Mouse (Mus musculus): ENCODE measurements around the gene Sike1.

Sike1 gene

GRCm38 (mm10) chr3:102995605-102996321, at the start of gene Sike1:
Gene Sike1, plus strand, starts transcription at chr3:102995708.
- peak; percentile 96 to 99 for DNase-seq (ENCODE audit: inconsistent age in 2 of 2, low spot score in 1 of 2)

- DNase-seq (ENCODE audit: inconsistent age in 2 of 2, low spot score in 1 of 2) = no peak
These were observed 49.2 kb upstream of the Sike1 start for GRCm38 (mm10) chr3:102946312-102946711.

DNA sequence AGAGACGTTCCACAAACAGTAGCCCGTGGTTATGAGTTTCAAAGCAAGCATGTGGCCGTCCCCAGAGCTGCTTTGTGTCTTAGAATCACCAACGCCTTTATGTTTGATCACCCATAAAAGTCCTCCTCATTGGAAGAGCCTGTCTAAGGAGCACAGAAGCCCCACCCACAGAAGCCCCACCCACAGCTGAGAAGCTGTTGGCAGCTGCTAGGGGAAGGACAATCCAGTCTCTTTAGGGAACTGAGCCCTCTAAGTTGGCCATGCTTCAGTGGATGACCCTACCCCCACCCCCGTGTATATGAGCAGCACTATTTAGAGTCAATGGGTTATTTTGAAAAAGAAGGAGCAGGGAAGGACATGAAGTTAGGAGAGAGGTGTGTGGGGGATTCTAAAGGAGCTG, 48.6 kb upstream of the Sike1 start:
- no peak for DNase-seq (ENCODE audit: inconsistent age in 2 of 2, low spot score in 1 of 2)

GRCm38 (mm10) chr3:102954476-102954875, 41.0 kb upstream of the Sike1 start:
- no peak for DNase-seq (ENCODE audit: inconsistent age in 2 of 2, low spot score in 1 of 2)

DNA sequence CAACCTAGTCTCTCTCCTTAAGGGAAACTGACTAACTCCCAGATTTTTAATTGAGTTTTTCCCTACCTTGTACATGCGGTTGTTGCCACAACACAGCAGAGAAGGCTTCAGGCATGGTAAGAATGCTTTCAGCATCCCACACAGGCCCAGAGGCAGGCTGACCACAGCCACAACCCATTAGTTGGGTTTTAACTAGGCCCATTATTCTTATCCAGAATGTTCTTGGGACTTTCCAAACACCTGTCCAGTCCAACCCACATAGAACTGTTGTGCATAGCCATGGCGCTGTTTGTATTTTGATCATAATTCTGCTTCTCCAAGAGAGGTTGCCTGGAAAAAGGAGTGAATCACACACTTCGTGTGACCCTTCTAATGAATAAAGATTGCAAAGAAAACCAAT, 40.4 kb upstream of the Sike1 start:
- DNase-seq (ENCODE audit: inconsistent age in 2 of 2, low spot score in 1 of 2) = no peak

DNA sequence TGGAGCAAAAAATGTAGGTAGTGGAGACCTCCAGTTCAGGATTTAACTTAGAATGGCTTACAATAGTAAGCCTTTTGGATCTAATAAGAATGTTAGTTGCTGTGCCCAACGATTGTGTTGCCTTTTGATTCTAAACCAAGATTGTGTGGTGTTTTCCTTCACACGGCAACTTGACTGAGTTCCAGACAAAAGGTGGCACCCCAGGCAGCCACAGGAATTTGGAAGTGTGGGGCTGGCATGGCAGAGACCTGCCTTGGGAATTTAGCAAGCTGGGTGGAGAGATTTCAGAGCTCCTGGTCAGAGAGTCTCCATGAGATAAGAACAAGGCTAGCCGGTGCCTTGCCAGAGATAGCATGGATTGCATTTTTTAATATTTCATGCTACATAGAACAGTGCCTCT, 39.9 kb upstream of the Sike1 start:
- no peak for DNase-seq (ENCODE audit: inconsistent age in 2 of 2, low spot score in 1 of 2)

DNA sequence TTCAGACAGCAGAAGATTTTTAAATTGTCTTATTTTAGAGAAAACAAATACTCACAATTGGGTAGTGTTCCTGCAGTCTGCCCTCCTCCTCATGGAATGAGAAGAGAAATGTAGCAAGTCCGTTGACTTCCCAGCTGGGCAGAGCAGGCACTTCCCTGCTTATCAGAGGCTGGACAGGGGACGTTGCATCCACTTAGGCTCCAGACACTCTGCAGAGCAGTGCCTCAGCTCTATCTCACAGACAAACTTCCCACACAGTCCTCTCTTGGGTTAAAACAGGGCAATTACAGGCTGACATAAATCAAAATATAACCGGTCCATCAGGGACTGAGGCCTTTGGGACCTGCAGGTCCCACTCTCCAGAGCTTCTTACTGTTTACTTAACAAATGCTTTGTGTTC, 31.5 kb upstream of the Sike1 start, which contains the start of gene Nr1h5:
Gene Nr1h5, minus strand, starts transcription at position 101 of the 400 bp plus-strand sequence.
- no peak for DNase-seq (ENCODE audit: inconsistent age in 2 of 2, low spot score in 1 of 2)

DNA sequence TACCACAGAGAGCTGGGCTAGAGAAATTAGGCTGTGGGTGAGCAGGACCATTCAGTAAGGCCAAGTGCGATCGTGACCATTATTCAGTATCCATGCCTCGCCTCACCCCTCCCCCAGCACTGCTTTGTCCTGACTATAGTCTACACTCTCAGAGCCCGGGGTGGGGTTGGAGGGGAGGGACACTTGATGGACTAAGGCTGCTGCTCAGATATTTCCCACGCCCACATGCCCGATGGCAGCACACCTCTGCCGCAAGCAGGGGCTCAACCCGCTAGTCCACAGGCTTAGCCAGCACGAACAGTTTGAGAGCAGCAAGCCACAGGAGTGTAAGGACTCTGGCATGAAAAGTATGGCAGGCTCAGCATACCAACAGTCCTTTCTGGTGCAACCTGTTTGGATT, 25.4 kb upstream of the Sike1 start:
- DNase-seq (ENCODE audit: inconsistent age in 2 of 2, low spot score in 1 of 2) = no peak

DNA sequence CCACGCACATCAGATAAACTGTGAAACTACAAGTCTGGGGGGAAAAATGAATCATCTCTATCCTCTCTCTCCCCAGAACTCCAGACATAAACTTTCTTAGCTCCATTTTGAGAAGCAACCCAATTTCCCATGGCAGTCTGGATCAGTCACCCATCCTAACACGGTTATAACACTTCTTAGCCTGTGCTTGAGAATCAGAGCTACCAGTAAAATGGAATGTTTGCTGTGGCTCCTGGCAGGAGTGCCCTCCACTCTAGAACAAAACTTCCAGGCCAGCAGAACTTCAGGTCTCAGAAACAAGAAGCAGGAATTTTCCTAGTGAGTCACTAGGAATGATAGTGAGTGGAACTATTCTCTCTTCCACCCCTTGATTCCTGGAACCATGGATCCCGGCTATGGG, 25.0 kb upstream of the Sike1 start:
- no peak for DNase-seq (ENCODE audit: inconsistent age in 2 of 2, low spot score in 1 of 2)

GRCm38 (mm10) chr3:102976906-102977305, 18.6 kb upstream of the Sike1 start:
- no peak for DNase-seq (ENCODE audit: inconsistent age in 2 of 2, low spot score in 1 of 2)

- DNase-seq (ENCODE audit: inconsistent age in 2 of 2, low spot score in 1 of 2) = no peak
These were observed 15.8 kb upstream of the Sike1 start for GRCm38 (mm10) chr3:102979550-102980348.

DNA sequence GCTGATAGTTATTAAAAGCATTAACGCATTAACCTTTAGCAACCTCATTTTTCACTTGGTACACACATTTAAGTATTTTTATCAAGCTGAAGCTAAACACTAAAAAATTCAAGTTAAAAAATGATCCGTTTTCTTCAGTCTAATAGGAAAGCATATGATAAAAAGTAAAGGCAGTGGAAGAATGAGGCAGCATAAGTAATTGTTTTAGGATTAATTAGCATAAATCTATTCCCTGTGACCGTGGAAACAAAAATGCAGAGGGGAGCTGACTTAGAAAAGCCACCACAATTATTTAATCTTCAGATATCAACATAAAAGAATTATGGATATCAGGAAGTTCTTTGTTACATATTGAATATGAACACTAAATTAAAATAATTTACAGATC, 15.2 kb upstream of the Sike1 start:
- DNase-seq (ENCODE audit: inconsistent age in 2 of 2, low spot score in 1 of 2) = no peak

DNA sequence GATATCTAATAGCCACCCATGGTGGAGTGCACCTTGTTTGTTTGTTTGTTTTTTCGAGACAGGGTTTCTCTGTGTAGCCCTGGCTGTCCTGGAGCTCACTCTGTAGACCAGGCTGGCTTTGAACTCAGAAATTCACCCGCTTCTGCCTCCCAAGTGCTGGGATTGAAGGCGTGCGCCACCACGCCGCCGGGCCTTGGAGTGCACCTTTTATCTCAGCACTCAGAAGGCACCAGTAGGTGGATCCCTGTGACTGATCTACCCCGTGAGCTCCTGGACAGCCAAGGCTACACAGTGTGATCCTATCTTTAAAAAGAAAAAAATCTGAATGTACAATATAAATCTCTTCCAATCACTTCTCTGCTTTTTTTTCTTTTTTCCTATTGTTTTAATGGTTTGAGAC, 4.5 kb upstream of the Sike1 start:
- DNase-seq (ENCODE audit: inconsistent age in 2 of 2, low spot score in 1 of 2) = no peak

DNA sequence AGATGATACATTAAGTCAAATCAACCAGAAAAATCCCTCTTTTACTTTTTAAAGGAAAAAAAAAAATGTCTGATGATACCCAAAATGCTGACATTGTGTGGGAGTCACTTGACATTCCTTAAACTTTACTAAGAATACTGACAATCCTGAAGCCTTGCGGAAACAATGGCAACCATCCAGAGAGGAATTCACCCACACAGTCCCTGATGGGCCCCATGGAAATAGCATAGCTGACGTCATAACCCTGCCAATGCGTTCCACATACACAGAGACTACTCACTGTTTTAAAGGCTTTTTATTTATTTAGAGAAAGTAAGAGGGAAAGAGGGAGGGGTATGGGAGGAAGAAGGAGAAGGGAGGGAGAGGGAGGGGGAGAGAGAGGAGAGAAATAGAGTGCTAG, 2.6 kb upstream of the Sike1 start:
- DNase-seq (ENCODE audit: inconsistent age in 2 of 2, low spot score in 1 of 2) = no peak

GRCm38 (mm10) chr3:102995233-102995604, 289 bp upstream of the Sike1 start:
- no peak for DNase-seq (ENCODE audit: inconsistent age in 2 of 2, low spot score in 1 of 2)

- no peak for DNase-seq (ENCODE audit: inconsistent age in 2 of 2, low spot score in 1 of 2)
These were observed 1.5 kb downstream of the Sike1 start for GRCm38 (mm10) chr3:102997036-102997435.

DNA sequence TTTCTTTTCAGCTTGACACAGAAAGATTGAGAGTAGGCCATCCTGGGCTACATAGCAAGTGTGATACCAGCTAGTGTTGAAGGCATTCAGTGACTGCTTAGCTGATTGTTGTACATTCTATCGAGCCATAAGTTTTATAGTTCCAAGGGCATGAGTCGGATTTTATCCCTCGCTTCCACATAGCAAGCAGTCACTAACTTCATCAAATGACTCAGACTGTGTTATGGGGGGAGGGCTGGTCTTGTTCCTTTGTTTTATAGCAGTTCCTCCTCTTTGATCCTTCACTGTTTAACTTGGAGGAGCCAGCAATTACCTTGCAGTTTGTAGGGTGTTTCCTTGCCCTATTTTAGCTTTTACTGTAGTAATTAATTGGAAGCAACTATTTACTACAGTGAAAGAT, 2.1 kb downstream of the Sike1 start:
- no peak for DNase-seq (ENCODE audit: inconsistent age in 2 of 2, low spot score in 1 of 2)

- no peak for DNase-seq (ENCODE audit: inconsistent age in 2 of 2, low spot score in 1 of 2)
These were observed 6.1 kb downstream of the Sike1 start for GRCm38 (mm10) chr3:103001595-103001994.

DNA sequence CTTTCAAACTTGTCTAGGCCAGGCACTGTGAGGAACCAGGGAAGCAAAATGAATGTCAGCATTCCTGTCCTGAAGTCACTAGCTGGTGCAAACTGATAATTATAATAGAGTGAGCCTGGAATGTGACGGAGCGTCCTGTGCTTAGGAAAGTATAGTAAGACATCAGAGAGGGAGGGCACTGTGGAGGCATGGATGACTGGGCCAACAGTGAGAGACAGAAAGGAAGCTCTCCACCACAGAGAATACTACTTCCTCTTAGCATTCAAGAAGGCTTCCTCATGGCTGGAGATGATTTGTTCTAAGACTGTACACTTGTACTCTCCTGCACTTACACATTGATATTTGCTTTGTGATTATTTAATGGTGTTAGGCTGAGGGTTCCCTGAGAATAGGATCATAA, 21.8 kb downstream of the Sike1 start:
- no peak for DNase-seq (ENCODE audit: inconsistent age in 2 of 2, low spot score in 1 of 2)

DNA sequence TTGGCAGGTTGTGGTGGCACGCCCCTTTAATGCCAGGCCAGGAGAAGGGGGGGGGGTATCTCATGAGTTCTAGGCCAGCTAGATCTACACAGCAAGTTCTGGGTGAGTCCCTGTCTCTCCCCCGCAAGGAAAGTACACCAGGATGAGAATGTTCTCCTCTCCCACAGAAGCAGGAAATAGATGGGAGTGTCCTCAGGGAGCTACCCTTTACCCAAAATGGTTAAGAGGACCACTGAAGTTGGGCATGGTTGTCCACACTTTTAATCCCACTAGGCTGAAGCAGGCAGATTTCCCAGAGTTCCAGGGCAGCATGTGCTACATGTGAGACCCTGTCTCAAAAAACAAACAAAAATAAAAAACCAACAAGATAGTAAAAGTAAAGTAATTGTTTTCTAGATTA, 24.0 kb downstream of the Sike1 start:
- DNase-seq (ENCODE audit: inconsistent age in 2 of 2, low spot score in 1 of 2) = peak in 1 of 2 experiments; percentile 56

GRCm38 (mm10) chr3:103020249-103020942, 24.9 kb downstream of the Sike1 start, which contains the start of gene Csde1:
Gene Csde1, plus strand, starts transcription at chr3:103020426.
- peak; percentile 99 for DNase-seq (ENCODE audit: inconsistent age in 2 of 2, low spot score in 1 of 2)

Measured in adrenal gland, adult (tissue).